Comparison of ENCODE assay signal across 9 mouse cellular contexts in the genomic region with DNA sequence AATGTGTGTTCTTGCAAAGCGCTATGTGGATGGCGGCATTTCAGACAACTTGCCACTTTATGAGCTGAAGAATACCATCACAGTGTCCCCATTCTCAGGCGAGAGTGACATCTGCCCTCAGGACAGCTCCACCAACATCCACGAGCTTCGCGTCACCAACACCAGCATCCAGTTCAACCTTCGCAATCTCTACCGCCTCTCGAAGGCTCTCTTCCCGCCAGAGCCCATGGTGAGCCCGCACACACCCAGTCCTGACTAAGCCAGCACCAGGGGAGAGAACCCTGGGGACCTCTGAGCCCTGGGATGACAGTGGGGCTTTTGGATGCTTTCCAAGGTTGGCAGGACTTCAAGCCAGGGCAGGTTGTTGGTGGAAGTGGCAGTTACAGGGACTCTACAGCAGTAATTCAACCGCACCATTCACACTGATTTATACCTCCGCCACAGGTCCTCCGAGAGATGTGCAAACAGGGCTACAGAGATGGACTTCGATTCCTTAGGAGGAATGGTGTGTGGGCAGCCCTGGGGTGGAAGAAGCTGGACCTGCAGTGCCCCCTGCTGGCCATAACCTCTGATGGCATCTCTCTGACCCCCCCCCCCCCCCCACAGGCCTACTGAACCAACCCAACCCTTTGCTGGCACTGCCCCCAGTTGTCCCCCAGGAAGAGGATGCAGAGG. TPM values are rescaled to one million over a fixed set of nuclear protein-coding genes. Genes with fewer than 3 reads are reported as not detected.
A peak's percentile ranks its signal among the peaks of the same experiment; 100 is the strongest.
DNase-seq lines count a peak whose midpoint lies in the region; ATAC-seq lines count a peak whose summit lies in the region.
"Had no signal": no experiment of that assay in that cellular context is flagged by ENCODE, and none has a peak within 500 bp of the region (broad histone marks: within the 10 kb centered on the region; RNA-seq: fewer than 3 reads in every experiment).

No protein-coding gene starts in this region.

- H3K9ac ChIP-seq in midbrain, embryonic 16.5 days (ENCODE audit: low read depth, low read length) = no peak overlapping the region
- H3K9ac ChIP-seq: liver, embryonic 15.5 days had no signal

- no peak overlapping the region for H3K4me2 ChIP-seq in midbrain, embryonic 16.5 days (ENCODE audit: low read length)
- H3K4me2 ChIP-seq: liver, embryonic 15.5 days had no signal

- H3K27ac ChIP-seq in midbrain, embryonic 10.5 days (replicated peaks) = no peak overlapping the region
- no peak overlapping the region for H3K27ac ChIP-seq in midbrain, embryonic 16.5 days (ENCODE audit: low read length)
- H3K27ac ChIP-seq: liver, embryonic 15.5 days had no signal

- peaks cover 12% of the 10 kb centered on the region for H3K36me3 ChIP-seq in midbrain, embryonic 10.5 days
- peaks cover 4% of the 10 kb centered on the region; the same call in 1 of the 2 replicates for H3K36me3 ChIP-seq in midbrain, embryonic 16.5 days (ENCODE audit: control insufficient read depth, insufficient read depth, low read length)

- DNase-seq in adrenal gland, adult (ENCODE audit: inconsistent age in 2 of 2, low spot score in 1 of 2) = peak; percentile 67 to 85
- DNase-seq in adrenal gland, adult 8-10 months = no peak
- peak; percentile 55 for DNase-seq in midbrain, embryonic 10.5 days (ENCODE audit: low spot score)
- peak; percentile 68 to 79 for DNase-seq in cerebellum, postnatal 25 days
- DNase-seq in lung, postnatal 14 days = peak; percentile 73
- DNase-seq in thymus, postnatal 36 days = peak; percentile 51 to 58
- no peak for DNase-seq in layer of hippocampus, adult 18-20 months (ENCODE audit: low spot score in 2 of 2)

- peaks cover 63% of the 10 kb centered on the region for H3K27me3 ChIP-seq in midbrain, embryonic 10.5 days (ENCODE audit: low read depth, poor library complexity, severe bottlenecking)
- H3K27me3 ChIP-seq in midbrain, embryonic 16.5 days (ENCODE audit: control insufficient read depth, insufficient read depth, low read depth, low read length) = peaks cover 32% of the 10 kb centered on the region

- WGBS in midbrain, embryonic 10.5 days = 80% methylated on average over 15 of the region's 15 CpGs
- WGBS in midbrain, embryonic 16.5 days = 76% methylated on average over 15 of the region's 15 CpGs

- ATAC-seq in midbrain, embryonic 16.5 days = no peak

- H3K4me1 ChIP-seq in midbrain, embryonic 10.5 days = peaks cover 44% of the 10 kb centered on the region
- H3K4me1 ChIP-seq in midbrain, embryonic 16.5 days (ENCODE audit: control insufficient read depth, insufficient read depth, low read length) = peaks cover 18% of the 10 kb centered on the region

- H3K9me3 ChIP-seq in midbrain, embryonic 10.5 days (replicated peaks) = no peaks in the 10 kb centered on the region
- no peaks in the 10 kb centered on the region for H3K9me3 ChIP-seq in midbrain, embryonic 16.5 days (replicated peaks; ENCODE audit: control insufficient read depth, low read length, poor library complexity, severe bottlenecking)
- H3K9me3 ChIP-seq: liver, embryonic 15.5 days had no signal

- H3K4me3 ChIP-seq in midbrain, embryonic 10.5 days = no peak overlapping the region
- H3K4me3 ChIP-seq in midbrain, embryonic 16.5 days (ENCODE audit: low read depth, low read length) = no peak overlapping the region
- H3K4me3 ChIP-seq: liver, embryonic 15.5 days had no signal

RNA-seq across cellular contexts. Expression of gene Cracr2b, which starts 2.8 kb away (rescaled TPM):
- 10 to 100 TPM; 11.7 to 21.1 (median 18.7) TPM for total RNA-seq in adrenal gland, adult 8-10 months (2022)
- polyA plus RNA-seq in midbrain, embryonic 10.5 days (2016; fragmentation: Nextera tagmentation; extraction: Ambion mirVana) = 4.1 and 6.9 TPM in 2 replicates
- 6.6 and 7.1 TPM in 2 replicates for polyA plus RNA-seq in midbrain, embryonic 16.5 days (2015; fragmentation: Nextera tagmentation; extraction: Ambion mirVana)
- 1 to 10 TPM; 3.3 TPM for total RNA-seq in layer of hippocampus, adult 18-20 months (2021)

RNA-seq across cellular contexts. Expression of gene Pnpla2, which starts 3.1 kb away (rescaled TPM):
- total RNA-seq in adrenal gland, adult 8-10 months (2022) = 100 to 1,000 TPM; 256 to 532 (median 452) TPM
- polyA plus RNA-seq in midbrain, embryonic 10.5 days (2016; fragmentation: Nextera tagmentation; extraction: Ambion mirVana) = 15.2 and 17.5 TPM in 2 replicates
- 16.9 and 17.7 TPM in 2 replicates for polyA plus RNA-seq in midbrain, embryonic 16.5 days (2015; fragmentation: Nextera tagmentation; extraction: Ambion mirVana)
- total RNA-seq in layer of hippocampus, adult 18-20 months (2021) = 10 to 100 TPM; 29.9 to 35.6 TPM

RNA-seq across cellular contexts. Expression of gene Cd151, which starts 9.1 kb away (rescaled TPM):
- 100 to 1,000 TPM; 323 to 455 (median 409) TPM for total RNA-seq in adrenal gland, adult 8-10 months (2022)
- 17.3 and 17.6 TPM in 2 replicates for polyA plus RNA-seq in midbrain, embryonic 10.5 days (2016; fragmentation: Nextera tagmentation; extraction: Ambion mirVana)
- polyA plus RNA-seq in midbrain, embryonic 16.5 days (2015; fragmentation: Nextera tagmentation; extraction: Ambion mirVana) = 17.1 and 17.5 TPM in 2 replicates
- 10 to 100 TPM; 24.2 to 26.0 TPM for total RNA-seq in layer of hippocampus, adult 18-20 months (2021)

RNA-seq across cellular contexts. Expression of gene Rplp2, which starts 11.0 kb away (rescaled TPM):
- total RNA-seq in adrenal gland, adult 8-10 months (2022) = 1,000 to 10,000 TPM in 3 of 4 experiments, 100 to 1,000 TPM in 1; 998 to 1,129 (median 1,024) TPM
- 905 and 1,135 TPM in 2 replicates for polyA plus RNA-seq in midbrain, embryonic 10.5 days (2016; fragmentation: Nextera tagmentation; extraction: Ambion mirVana)
- polyA plus RNA-seq in midbrain, embryonic 16.5 days (2015; fragmentation: Nextera tagmentation; extraction: Ambion mirVana) = 607 and 649 TPM in 2 replicates
- 100 to 1,000 TPM; 557 to 573 TPM for total RNA-seq in layer of hippocampus, adult 18-20 months (2021)

RNA-seq across cellular contexts. Expression of gene Pidd1, which starts 14.3 kb away (rescaled TPM):
- total RNA-seq in adrenal gland, adult 8-10 months (2022) = 1 to 10 TPM; 1.0 to 2.3 (median 1.4) TPM
- 18.8 and 20.9 TPM in 2 replicates for polyA plus RNA-seq in midbrain, embryonic 10.5 days (2016; fragmentation: Nextera tagmentation; extraction: Ambion mirVana)
- polyA plus RNA-seq in midbrain, embryonic 16.5 days (2015; fragmentation: Nextera tagmentation; extraction: Ambion mirVana) = 2.4 and 2.5 TPM in 2 replicates
- 1 to 10 TPM in 1 of 2 experiments, under 1 TPM in 1; 0.69 to 1.1 TPM for total RNA-seq in layer of hippocampus, adult 18-20 months (2021)

Comparison
In these comparisons a context has a peak if more than half of its experiments do, and no peak if none do; other contexts are left out.
1. DNase-seq: peak in adrenal gland, adult (2 of 2), midbrain, embryonic 10.5 days (single experiment), cerebellum, postnatal 25 days (2 of 2), lung, postnatal 14 days (single experiment) and thymus, postnatal 36 days (2 of 2); none in adrenal gland, adult 8-10 months (single experiment) and layer of hippocampus, adult 18-20 months (0 of 2).
2. RNA of gene Pnpla2, which starts 3.1 kb away (total RNA-seq): 256 to 532 TPM in adrenal gland, adult 8-10 months; 29.9 to 35.6 TPM in layer of hippocampus, adult 18-20 months; every median in the first group is over 4 times any median in the second.
3. RNA of gene Cd151, which starts 9.1 kb away (total RNA-seq): 323 to 455 TPM in adrenal gland, adult 8-10 months; 24.2 to 26.0 TPM in layer of hippocampus, adult 18-20 months; every median in the first group is over 10 times any median in the second.